Mouse (Mus musculus) left cerebral cortex, postnatal 25 days (tissue): Measurements from ENCODE around the gene Sost. TPM values are rescaled to one million over a fixed set of nuclear protein-coding genes. Genes with fewer than 3 reads are reported as not detected.

Source experiments
- DNase-seq, 2 experiments: peaks; one replicate each; pipeline ENCODE4 v3.0.0; 2022; ENCODE audit warnings: low spot score in 2 of 2, mixed read lengths in 1 of 2
- intact Hi-C: fragments of 180-260 bp; cut with DNase I; formaldehyde crosslinking; loops from one replicate; pipeline ENCODE4 v1.15.1; 2025
- total RNA-seq, 2 experiments: library from RNA; stranded (reverse); gene quantifications; 2 replicates each; pipeline ENCODE4 v1.2.3; 2021

The Sost gene
- total RNA-seq, 2 experiments from 2014 or later = not detected

DNA sequence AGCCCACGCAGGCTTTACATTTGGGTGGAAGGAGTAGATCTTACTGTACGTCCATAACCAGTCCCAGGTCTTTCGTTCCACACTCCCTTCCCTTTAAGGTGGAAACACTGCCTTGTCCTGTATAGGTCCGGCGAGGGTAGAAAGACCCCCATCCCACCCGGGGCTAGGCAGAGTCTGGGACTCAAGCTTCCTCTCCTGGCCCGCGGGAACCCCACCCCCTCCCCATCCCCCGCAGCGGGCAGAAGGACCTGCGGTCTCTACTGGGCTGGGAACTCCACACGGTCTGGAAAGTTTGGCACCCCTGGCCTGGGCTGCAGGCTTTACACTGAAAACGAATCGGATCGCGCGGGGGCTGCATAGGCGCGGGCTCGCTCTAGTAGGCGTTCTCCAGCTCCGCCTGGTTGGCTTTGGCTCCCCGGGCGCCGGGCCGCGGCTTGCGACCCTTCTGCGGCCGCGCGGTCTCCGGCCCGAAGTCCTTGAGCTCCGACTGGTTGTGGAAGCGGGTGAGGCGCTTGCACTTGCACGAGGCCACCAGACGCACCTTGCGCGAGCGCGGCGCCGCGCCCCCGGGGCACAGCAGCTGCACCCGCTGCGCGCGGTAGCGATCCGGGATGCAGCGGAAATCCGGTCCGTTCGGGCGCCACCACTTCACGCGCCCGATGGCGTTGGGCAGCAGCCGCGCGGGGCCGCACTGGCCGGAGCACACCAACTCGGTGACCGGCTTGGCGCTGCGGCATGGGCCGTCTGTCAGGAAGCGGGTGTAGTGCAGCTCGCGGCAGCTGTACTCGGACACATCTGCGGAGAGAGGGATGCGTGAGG lies 3.1 kb downstream of the Sost start:
- no peak for DNase-seq
- intact Hi-C loops = no loop called here

DNA sequence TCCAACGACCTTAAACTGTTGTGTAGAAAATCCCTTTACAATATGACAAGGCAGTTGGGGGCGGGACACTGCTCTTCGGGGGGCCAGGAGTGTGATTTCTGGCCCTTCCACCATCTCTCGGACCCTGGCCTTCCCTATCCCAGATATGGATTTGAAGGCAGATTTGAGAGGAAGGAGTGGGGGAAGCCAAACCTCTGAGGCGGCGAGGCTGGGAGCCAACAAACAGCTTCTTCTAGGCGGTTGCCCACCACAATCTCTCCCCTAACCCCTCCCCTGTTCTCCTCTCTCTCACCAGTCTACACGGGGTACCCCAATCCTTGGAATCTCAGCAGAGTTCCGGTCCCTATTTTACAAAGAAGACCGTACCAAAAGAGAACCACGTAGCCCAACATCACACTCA lies 3.8 kb downstream of the Sost start:
- DNase-seq = no peak
- intact Hi-C loops = no loop called here

DNA sequence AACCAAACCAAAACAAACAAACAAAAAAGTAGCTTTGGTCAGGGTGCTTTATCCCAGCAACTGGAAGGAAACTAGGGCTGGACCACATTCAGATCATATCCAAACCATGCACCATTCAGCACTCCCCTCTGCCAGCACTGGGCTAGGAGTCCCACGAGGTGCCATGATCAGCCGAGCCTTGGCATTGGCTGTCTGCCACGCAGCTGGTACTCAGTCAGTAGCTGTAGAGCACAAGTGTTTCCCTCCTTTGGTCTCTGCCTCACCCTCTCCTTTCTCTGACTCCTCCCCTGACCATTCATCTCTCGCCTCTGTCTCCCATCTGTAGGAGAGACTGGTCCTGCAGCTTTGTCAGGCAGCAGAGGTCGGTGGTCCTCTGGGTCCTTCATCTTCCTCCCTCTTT lies 9.3 kb downstream of the Sost start:
- intact Hi-C loops = no loop called here
- no peak for DNase-seq

DNA sequence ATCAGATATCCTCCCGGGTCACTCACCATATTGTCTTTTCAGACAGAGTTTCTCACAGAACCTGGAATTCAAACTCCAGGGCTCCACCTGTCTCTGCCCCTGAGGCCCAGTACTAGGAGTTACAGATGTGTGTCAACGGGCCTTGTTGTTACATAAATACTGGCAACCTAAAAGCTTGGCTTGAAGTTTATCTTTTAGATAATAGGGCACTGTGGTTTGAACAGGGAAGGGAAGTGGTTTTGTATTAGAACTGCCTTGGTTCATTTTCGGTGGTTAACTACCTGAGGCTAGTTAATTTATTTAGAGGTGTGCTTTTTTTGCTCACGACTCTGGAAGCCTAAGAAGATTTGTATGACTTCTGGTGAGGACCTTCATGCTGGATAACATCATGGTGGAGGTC lies 13.4 kb downstream of the Sost start:
- intact Hi-C loops = no loop called here
- no peak for DNase-seq

DNA sequence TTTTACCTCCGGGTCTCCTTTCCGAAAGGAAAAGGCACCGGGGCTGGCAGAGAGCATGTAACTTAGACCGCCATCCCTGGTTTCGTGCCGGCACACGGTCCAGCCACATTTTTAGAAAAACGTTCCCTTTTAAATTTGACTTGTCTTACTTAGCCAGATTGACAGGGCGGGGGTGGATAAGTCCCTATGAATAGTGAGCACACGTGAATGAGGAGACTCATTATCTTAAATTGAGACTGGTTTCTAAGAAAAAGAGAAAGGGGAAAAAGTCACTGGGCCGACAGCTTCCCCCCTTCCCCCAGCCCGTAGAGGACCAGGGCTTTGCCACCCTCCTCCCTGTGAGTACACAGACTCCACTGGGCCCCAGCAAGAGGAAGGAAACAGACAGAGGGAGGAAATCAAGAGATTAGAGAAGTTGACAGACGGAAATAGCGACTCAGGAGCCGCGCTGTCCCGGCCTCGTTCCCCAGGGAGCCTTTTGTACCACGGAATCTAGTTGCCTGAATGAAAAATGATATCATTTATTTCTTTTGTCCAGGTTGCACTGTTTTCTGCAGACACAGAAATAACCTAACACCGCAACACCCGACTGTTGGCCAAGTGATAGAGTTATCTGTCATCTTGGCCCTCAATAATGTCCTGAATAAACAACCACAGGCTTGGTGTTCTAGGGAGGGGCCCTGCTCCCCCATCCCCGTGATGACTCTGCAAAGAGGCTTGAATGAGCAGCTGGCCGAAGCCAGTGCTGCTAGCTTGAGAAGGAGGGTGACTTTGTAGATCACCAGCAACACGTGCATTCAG lies 14.1 kb downstream of the Sost start:
- intact Hi-C loops = no loop called here
- DNase-seq = no peak

DNA sequence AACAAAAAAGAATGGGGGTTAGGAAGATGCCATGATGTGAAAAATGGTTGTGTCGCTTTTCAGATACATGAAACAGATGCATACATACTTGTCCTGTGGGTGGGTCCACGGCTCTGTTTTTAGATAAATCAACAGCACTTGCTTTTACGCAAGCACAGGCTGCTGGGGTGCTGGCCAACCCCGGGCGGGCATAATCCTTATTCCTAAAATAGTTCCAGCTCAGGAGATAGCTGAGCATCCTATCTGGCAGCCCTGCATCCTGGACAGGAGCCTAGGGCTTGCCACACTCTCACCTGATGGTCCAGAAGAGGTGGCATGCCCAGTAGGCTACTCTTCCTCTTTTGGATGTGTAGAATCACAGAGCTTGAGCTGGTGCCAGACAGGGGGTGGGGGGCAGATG lies 16.8 kb downstream of the Sost start:
- intact Hi-C loops = no loop called here
- peak in 1 of 2 experiments; percentile 66 for DNase-seq

DNA sequence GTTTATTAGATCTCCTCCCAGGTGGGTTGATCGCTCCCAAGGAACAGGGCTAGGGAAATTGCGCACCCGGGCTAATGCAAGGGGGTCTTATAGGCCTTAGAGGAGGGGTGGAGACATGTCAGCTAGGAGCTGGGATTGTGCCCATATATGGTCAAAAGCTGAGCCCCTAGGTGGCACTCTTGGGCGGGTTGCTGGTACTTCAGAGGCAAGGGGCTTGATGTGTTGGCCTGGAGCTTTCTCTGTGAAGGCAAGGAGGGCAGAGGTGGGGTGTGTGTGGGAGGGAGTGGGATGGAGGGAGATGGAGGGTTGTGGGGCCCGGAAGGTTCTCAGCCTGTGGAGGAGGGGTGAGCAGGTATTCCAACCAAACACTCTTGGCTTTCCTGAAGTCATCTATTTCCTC lies 20.3 kb downstream of the Sost start:
- intact Hi-C loops = no loop called here
- DNase-seq = no peak

DNA sequence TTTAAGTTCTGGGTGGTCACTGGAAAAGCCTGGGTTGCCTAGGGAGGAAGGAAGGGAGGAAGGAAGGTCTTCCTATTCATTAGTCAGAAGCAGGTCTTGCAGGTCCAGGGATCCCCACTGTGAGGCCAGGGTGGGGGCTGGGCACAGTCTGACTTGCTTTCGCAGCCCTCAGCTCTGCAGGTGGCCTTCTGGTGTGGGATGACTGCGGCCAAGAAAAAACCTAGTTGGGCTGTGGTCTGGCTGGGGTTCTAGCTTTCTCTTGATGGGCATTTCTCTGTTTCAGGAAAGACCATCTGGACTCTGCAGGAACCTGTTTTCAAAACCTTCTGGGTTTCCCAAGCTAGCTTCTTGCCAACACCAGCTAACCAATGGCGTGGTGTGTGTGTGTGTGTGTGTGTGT lies 23.8 kb downstream of the Sost start:
- no peak for DNase-seq
- intact Hi-C loops = no loop called here

DNA sequence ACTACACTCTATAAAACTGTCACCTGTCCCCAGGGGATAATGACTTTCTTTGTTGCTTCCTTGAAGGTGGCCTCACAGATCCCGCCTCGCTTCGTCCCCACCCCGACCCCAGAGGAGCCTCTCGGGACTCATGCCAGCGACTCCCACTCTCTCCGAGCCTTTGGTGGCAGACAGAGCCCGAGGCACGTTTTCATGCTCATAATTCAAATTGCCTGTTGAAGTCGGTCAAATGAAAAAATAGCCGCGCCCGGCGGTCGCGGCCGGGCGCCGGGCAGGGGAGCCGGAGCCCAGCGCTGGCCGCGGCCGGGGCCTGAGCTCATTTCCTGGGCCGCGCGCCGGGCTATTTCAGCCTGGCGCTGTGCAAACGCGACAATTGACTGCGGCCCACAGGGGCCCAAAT lies 29.7 kb downstream of the Sost start:
- DNase-seq = no peak
- intact Hi-C loops = no loop called here

DNA sequence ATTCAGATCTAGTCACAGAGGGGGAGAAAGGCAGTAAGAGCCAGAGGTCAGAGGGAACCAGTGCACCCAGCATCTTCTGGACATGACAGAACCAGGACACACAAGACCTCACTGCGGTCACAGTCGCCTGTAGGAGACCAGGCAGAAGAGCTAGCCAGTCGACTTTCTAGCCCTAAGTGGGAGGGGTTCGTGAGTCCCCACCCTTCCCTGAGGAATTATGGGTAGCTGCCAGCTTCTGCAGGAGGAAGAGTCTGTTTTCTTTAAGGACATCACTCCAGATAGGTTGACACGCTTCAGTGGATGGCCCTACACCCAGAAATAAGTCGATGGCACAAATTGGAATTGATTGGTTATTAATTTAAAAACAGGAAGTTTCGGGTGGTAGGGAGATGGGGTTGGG lies 30.4 kb downstream of the Sost start:
- no peak for DNase-seq
- intact Hi-C loops = no loop called here

DNA sequence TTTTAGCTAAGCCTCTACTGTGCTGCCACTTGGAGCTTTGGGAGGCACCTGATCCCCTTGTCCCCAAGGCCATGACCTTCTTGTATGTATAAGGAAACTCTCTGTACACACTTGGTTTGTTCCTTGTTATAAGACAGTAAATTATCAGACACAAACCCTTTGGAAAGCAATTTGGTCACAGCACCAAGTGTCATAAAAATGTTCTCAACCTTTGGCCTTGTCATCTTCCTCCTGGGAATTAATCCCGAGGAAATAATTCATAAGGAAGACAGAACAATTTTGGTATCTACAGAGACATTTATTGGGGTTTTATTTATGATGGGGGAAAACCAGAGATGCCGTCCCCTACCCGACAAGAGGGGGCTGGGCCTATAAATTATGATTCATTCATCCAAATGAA lies 31.1 kb downstream of the Sost start:
- no peak for DNase-seq
- intact Hi-C loops = no loop called here

DNA sequence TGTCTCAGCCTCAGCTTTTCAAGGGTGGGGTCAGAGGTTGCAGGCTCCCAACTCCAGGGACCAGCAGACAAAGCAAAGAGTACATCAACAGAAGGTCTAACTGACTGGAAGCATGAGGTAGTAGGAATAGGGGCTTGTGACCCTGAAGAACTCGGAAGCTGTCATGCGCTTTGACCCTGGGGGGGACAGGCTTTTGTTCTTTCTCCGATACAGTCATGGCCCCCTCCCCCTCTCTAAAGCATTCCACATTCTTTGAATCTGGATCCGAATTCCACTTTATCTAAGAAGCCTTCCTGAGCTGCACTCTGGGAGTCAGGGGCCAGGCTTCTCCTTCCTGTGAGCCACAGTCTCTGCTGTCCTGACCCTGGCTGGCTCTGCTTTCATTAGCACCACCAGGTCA lies 34.8 kb downstream of the Sost start:
- intact Hi-C loops = no loop called here
- no peak for DNase-seq

DNA sequence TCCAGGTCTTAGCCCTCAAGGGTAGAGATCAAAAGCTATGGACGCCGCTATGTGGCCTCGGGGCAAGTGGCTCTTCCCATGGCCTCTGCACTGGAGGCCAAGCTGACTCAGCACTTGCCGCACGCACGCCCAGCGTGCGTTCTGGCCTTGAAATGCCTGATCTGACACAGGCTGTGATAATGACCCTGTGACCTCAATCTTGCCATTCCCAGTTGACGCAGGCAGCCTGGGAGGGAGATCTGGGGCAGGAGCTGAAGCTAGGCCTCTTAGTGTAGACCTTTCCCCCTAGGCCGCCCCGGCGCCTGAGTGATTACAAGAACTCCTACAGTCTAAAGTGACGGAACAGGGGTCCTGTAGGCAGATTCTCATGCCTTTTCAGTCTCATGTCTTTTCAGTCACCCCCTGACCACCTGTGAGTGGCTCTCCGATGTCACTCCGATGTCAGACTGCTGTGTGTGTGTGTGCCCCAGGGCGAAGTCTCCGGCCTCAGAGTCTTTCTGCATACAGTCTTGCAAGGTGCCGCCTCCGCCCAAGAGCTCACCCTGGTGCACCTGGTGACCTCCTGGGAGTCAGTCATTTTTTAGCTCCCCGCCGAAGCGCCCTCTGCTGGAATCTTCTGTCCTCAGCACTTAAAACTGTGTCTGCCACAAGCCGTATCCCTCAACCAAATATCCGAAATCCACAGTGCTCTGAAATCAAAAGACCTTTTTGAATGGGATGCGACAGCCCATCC lies 38.6 kb downstream of the Sost start:
- intact Hi-C loops = no loop called here
- DNase-seq = no peak

DNA sequence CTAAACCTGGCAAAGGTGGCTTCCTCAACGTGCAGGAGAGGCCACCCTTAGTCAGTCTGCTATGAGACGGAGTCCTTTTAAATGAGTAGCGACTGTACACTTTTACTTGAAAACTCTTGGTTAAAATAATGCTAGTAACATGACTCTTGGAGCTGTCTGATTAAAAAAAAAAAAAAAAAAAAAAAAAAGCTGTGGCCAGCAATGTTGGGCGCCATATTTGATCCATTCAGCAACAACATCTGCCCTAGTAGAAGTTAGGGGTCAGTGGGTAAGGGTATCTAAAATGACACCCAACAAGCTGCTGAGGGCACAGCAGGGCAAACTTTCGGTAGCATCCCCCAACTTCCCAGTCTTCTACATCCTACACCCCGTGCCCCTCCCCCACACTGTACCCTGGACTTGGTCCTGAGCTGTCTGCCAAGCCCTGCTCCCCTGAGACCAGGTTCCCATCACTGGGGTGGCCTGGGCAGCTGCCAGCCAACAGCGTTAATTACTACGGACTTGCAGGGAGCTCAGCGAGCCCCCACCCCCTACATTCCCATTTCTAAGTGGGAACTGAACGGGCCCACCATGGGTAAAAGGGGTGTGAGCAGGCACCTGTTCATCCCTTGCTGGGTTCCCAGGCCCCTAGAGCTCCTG lies 39.7 kb downstream of the Sost start:
- intact Hi-C loops = no loop called here
- no peak for DNase-seq

DNA sequence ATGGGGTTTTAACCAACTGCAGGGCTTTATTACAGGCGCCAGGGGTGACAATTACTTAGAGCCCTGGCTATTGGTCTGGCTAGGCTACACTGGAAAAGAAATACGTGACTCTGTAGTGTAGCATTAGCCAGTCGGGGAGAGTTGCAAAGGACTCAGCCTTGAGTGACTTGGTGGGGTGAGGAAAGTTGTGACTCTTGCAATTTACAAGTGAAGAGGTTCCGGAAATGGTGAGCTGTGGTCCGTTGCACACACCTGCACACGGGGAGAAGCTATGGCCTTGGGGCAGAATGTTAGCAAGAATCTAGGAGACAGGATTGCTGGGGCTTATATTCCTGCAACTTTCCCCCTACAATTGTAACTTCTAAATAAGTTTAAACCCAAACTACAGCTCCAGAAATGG lies 41.2 kb downstream of the Sost start:
- intact Hi-C loops = no loop called here
- DNase-seq = no peak

DNA sequence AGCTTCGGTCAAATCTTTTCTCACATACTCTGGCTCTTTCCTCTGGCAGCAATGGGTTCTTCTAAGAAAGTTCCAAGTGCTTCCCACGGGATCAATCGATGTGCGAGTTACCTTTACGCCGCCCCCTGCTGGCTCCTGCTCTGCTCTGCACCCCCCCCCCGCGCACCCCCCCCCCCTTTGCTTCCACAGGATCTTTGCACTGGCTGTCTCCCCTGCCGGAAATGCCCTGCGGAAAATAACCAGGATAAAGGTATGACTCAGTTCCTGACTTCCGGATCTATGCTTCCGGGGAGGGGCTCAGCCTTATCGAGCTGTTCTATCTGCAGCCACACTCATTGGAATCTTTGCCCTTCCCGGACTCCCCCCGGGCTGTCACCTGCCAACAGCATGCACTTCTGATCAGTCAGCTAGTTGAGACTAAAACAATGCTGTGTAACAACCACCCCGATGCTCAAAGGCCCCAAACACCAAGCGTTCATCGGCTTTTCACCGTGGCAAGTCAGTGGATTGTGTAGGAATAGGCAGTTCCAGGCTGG lies 42.3 kb downstream of the Sost start:
- no peak for DNase-seq
- intact Hi-C loops = loop anchor here (5.0 kb wide), 1 partner anchor 118 kb away; the partner anchor contains the start of gene Cd300lg

DNA sequence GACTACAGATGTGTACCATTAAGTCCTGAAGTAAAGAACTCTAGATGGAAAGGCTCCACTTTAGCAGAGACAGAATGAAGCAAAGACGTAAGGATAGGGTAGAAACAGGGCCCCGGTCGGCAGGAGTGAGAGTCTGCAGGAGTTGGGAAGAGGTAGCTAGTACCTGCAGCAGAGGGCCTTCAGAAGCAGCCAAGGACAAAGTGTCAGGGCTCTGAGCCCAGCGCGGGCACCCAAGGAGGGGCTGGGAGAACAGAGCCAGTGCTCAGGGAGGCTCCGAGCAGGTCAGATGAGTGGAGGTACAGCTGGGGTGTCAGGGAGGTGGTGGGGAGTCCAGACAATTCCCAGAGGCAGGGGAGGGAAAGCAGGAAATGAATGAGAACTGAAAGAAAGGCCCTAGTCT lies 42.8 kb downstream of the Sost start:
- intact Hi-C loops = loop anchor here (5.0 kb wide), 1 partner anchor 118 kb away; the partner anchor contains the start of gene Cd300lg
- no peak for DNase-seq

DNA sequence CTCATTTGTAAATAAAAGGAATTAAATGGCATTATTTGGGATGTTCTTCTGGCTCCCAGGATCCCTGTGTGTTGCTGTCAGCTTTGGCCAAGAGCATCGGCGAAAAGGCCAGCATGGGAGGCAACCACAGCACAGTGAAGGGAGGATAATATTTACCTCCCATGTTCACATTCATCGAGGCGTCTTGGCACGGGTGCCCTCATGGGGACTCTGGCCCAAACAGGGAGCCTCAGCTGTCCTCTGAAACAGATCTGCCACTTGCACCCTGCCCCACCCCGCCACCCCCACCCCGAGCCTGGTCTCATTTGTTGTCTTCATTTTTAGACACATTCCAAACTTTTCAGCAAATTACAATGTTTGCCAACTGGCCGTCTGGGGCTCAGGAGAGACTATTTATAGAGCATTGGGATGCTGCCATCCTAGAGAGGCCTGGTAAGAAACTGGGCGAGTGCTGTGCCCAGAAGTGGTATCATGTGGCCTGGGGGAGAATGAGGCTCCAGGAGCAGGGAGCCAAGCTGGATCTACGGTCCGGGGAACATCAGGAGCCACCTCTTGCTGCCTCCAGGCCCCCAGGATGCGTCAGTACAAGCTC lies 45.4 kb downstream of the Sost start:
- intact Hi-C loops = loop anchor here (5.0 kb wide), 1 partner anchor 121 kb away; the partner anchor contains the start of gene Cd300lg
- DNase-seq = peak in 1 of 2 experiments; percentile 33

DNA sequence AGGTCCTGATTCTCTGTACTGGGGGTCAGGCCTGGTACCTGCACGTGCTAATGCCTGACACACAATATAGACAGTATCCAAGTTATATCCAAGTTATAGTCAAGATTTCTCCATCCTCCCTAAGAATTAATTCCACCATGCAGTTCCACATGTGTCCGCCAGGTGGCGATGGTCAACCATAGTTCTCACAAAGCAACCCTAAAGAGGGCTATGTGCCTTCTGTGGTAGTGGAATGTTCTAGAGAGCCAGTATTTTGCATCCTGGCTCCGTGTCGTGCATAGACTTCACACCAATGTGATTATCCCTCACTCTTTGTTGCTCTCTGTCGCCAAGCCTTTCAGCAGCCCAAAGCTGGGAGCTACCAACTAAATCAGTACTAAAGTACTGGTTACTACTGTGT lies 47.2 kb downstream of the Sost start:
- peak; percentile 81 to 88 for DNase-seq

More for the DNA sequence above, 47.2 kb downstream of the Sost start:
- intact Hi-C loops = loop anchor here (1.0 to 5.0 kb wide), 3 partner anchors 50 to 213 kb away; partner anchors contain the start of gene Cd300lg
